Mouse (Mus musculus) ES-E14 (cell line): ENCODE results near the gene Izumo4.

ENCODE experiments used
- HCFC1 ChIP-seq: IDR thresholded peaks from 2 replicates; pipeline ENCODE4 v1.6.1; 2012; ENCODE audit warnings: low read length, inconsistent platforms, borderline replicate concordance; ENCODE audit not compliant: insufficient read depth
- MAFK ChIP-seq: IDR thresholded peaks from 2 replicates; pipeline ENCODE4 v1.6.1; 2014; ENCODE audit warnings: mild to moderate bottlenecking, low read depth, low read length, inconsistent platforms; ENCODE audit not compliant: insufficient read depth
- ZC3H11A ChIP-seq: IDR thresholded peaks from 2 replicates; pipeline ENCODE4 v1.6.1; 2012; ENCODE audit warnings: low read depth, mild to moderate bottlenecking, inconsistent platforms, low read length, borderline replicate concordance
- ZNF384 ChIP-seq: IDR thresholded peaks from 2 replicates; pipeline ENCODE4 v1.6.1; 2012; ENCODE audit warnings: low read depth, low read length, inconsistent platforms

DNA sequence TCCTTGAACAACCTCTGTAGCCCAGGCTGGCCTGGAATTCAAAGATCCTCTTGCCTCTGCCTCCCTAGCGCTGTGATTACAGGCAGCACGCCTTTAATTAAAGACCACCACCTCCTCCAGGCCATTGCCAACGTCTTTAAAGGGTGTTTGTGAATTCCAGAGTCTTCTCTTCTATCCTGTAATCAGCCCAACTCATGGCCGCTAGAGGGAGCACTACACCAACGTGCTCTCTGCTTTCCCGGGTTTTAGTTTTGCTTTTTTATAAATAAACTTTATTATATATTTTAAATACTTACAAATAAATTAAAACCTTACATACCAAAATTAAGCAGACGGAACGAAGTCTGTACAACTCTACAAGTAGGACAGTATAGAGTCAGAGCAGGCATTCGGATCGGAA lies 42.8 kb upstream of the Izumo4 start:
- TF ChIP-seq MAFK = no peak
- TF ChIP-seq ZNF384 = no peak
- no peak for TF ChIP-seq ZC3H11A
- TF ChIP-seq HCFC1 = no peak
